Mouse (Mus musculus): Measurements from ENCODE around the gene Trmt112. TPM values are rescaled to one million over a fixed set of nuclear protein-coding genes. Genes with fewer than 3 reads are reported as not detected.

Gene Trmt112
- polyA plus RNA-seq, 2 experiments: 163 to 164 TPM

DNA sequence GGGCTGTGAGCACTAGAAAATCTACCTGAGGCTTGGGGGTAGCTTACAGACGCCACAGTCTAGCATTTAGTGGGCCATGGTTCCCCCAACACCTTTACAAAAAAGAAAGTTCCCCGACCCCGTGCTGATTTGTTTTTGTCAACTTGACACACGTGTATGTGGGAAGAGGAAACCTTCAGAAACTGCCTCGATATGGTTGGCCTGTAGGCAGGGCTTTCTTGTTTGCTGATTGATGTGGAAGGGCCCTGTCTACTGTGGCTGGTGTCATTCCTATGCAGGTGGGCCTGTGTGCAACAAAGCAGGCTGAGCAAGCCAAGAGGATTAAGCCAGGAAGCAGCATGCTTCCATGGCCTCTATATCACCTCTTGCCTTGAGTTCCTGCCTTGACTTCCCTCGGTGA is 3.5 kb downstream of the Trmt112 start:
- Histone ChIP-seq H3K4me2 (replicated peaks; ENCODE audit: low read depth, low read length, severe bottlenecking) (no peak overlapping the region), H3K9ac (ENCODE audit: low read depth, low read length, severe bottlenecking) (no peak overlapping the region), H3K9me3 (ENCODE audit: control insufficient read depth, low read length) (no peaks in the 10 kb centered on the region), H3K27ac (replicated peaks; ENCODE audit: low read depth, low read length) (no peak overlapping the region), H3K27me3 (ENCODE audit: control insufficient read depth, insufficient read depth, low read length) (no peaks in the 10 kb centered on the region), H3K36me3 (ENCODE audit: control insufficient read depth, insufficient read depth, low read length) (peaks cover 26% of the 10 kb centered on the region), H3K4me3 (replicated peaks; ENCODE audit: low read length) (no peak overlapping the region), H3K4me1 (ENCODE audit: control insufficient read depth, insufficient read depth, low read length) (peaks cover 5% of the 10 kb centered on the region)
- ATAC-seq (ENCODE audit: low FRiP score, low read depth) (no peak), DNase-seq (ENCODE audit: low spot score) (no peak)
- WGBS: 85% methylated on average over 6 of the region's 6 CpGs
- TF ChIP-seq POLR2A (IDR thresholded peaks at IDR 0.05; ENCODE audit: borderline replicate concordance, extremely low read depth, insufficient read depth, insufficient read length): no peak

DNA sequence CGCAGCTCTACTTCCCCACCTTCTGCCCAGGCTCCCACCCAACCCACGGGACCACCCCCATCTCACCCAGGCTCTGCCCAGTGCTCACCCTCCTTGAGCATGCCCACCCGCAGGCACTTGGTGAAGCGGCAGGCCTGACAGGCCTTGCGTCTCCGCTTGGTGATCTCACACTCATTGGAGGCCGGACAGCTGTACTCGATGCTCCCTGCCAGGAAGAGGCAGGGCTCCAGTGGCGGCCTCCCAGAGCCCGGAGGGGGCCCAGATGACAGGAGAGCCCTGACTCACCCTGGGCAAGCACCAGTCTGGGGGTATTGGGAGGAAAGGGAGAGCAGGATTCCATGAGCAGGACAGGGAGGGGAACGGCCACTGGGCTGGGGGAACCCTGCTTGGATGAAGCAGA is 4.5 kb downstream of the Trmt112 start:
- no peak overlapping the region for H3K9ac ChIP-seq (ENCODE audit: low read depth, low read length, severe bottlenecking)
- H3K4me1 ChIP-seq (ENCODE audit: control insufficient read depth, insufficient read depth, low read length): no peaks in the 10 kb centered on the region
- H3K9me3 ChIP-seq (ENCODE audit: control insufficient read depth, low read length): no peaks in the 10 kb centered on the region
- no peak for TF ChIP-seq POLR2A (IDR thresholded peaks at IDR 0.05; ENCODE audit: borderline replicate concordance, extremely low read depth, insufficient read depth, insufficient read length)
- H3K36me3 ChIP-seq (ENCODE audit: control insufficient read depth, insufficient read depth, low read length): peaks cover 26% of the 10 kb centered on the region
- H3K4me2 ChIP-seq (replicated peaks; ENCODE audit: low read depth, low read length, severe bottlenecking): no peak overlapping the region
- ATAC-seq (ENCODE audit: low FRiP score, low read depth) (no peak), DNase-seq (ENCODE audit: low spot score) (no peak)
- 88% methylated on average over 11 of the region's 11 CpGs for WGBS
- H3K4me3 ChIP-seq (replicated peaks; ENCODE audit: low read length): no peak overlapping the region
- H3K27ac ChIP-seq (replicated peaks; ENCODE audit: low read depth, low read length): no peak overlapping the region
- H3K27me3 ChIP-seq (ENCODE audit: control insufficient read depth, insufficient read depth, low read length): no peaks in the 10 kb centered on the region

DNA sequence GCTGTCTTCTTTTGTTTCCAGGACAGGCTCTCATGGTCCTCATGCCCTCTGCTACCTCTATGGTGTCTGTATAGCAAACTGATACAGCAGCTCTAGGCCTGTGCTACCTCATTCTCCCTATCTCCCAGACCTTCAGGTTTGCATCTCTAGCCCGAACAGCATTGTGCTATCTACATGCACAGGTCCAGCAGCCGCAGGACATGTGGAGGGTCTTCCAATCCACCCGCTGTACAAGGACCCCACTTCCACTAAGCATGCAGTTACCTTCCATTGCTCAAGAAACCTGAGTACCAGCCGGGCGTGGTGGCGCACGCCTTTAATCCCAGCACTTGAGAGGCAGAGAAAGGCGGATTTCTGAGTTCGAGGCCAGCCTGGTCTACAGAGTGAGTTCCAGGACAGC is 5.0 kb downstream of the Trmt112 start:
- H3K27ac ChIP-seq (replicated peaks; ENCODE audit: low read depth, low read length): no peak overlapping the region
- no peak for DNase-seq (ENCODE audit: low spot score)
- peaks cover 26% of the 10 kb centered on the region for H3K36me3 ChIP-seq (ENCODE audit: control insufficient read depth, insufficient read depth, low read length)
- no peaks in the 10 kb centered on the region for H3K9me3 ChIP-seq (ENCODE audit: control insufficient read depth, low read length)
- no peak for ATAC-seq (ENCODE audit: low FRiP score, low read depth)
- no peak overlapping the region for H3K4me3 ChIP-seq (replicated peaks; ENCODE audit: low read length)
- 89% methylated on average over 9 of the region's 9 CpGs for WGBS
- H3K27me3 ChIP-seq (ENCODE audit: control insufficient read depth, insufficient read depth, low read length): no peaks in the 10 kb centered on the region
- no peak for TF ChIP-seq POLR2A (IDR thresholded peaks at IDR 0.05; ENCODE audit: borderline replicate concordance, extremely low read depth, insufficient read depth, insufficient read length)
- no peak overlapping the region for H3K4me2 ChIP-seq (replicated peaks; ENCODE audit: low read depth, low read length, severe bottlenecking)
- H3K9ac ChIP-seq (ENCODE audit: low read depth, low read length, severe bottlenecking): no peak overlapping the region
- no peaks in the 10 kb centered on the region for H3K4me1 ChIP-seq (ENCODE audit: control insufficient read depth, insufficient read depth, low read length)

DNA sequence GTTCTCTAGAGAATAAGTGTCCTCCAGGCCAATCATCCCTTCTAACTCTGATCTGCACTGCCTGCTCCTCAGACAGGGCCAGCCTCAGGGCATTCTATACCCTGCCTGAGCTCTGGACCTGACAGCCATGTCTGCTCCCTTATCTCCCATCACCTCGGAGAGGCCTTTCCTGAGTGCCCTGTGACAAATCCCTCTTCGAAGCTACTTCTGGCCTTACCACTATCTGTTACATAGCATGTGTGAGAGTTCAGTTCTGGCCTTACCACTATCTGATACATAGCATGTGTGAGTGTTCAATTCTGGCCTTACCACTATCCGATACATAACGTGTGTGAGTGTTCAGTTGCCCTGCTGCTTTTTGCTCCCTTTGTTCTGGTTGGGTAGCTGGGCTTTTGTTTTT is 5.8 kb downstream of the Trmt112 start:
- no peak for ATAC-seq (ENCODE audit: low FRiP score, low read depth)
- 81% methylated on average over 4 of the region's 4 CpGs for WGBS
- no peak for TF ChIP-seq POLR2A (IDR thresholded peaks at IDR 0.05; ENCODE audit: borderline replicate concordance, extremely low read depth, insufficient read depth, insufficient read length)

DNA sequence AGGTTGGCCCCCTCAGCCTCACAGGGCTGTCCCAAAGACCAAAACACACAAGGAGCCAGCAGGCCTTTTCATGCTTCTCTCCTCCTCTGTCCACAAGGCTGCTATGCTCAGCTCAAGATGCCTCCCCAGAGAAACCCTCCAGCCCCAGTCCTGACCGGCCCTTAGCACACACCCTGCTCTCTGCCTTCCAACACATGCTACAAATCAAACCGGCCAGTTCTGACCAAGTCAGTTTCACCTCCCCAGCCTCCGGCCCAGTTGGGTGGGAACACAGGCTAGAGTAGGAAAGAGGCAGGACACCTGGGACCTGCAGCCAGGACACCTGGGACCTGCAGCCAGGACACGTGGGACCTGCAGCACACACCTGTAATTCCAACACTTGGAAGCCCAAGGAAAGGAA is 7.0 kb downstream of the Trmt112 start:
- H3K4me1 ChIP-seq (ENCODE audit: control insufficient read depth, insufficient read depth, low read length): peaks cover 11% of the 10 kb centered on the region; the same call in 1 of the 2 replicates
- no peak overlapping the region for H3K9ac ChIP-seq (ENCODE audit: low read depth, low read length, severe bottlenecking)
- H3K9me3 ChIP-seq (ENCODE audit: control insufficient read depth, low read length): no peaks in the 10 kb centered on the region
- peaks cover 21% of the 10 kb centered on the region for H3K36me3 ChIP-seq (ENCODE audit: control insufficient read depth, insufficient read depth, low read length)
- no peak overlapping the region for H3K27ac ChIP-seq (replicated peaks; ENCODE audit: low read depth, low read length)
- H3K4me2 ChIP-seq (replicated peaks; ENCODE audit: low read depth, low read length, severe bottlenecking): no peak overlapping the region
- TF ChIP-seq POLR2A (IDR thresholded peaks at IDR 0.05; ENCODE audit: borderline replicate concordance, extremely low read depth, insufficient read depth, insufficient read length): no peak
- ATAC-seq (ENCODE audit: low FRiP score, low read depth) (no peak), DNase-seq (ENCODE audit: low spot score) (no peak)
- H3K4me3 ChIP-seq (replicated peaks; ENCODE audit: low read length): no peak overlapping the region
- WGBS: 73% methylated on average over 4 of the region's 4 CpGs
- no peaks in the 10 kb centered on the region for H3K27me3 ChIP-seq (ENCODE audit: control insufficient read depth, insufficient read depth, low read length)

More for the DNA sequence above, 5.8 kb downstream of the Trmt112 start:
- Histone ChIP-seq H3K9me3 (ENCODE audit: control insufficient read depth, low read length) (no peaks in the 10 kb centered on the region), H3K36me3 (ENCODE audit: control insufficient read depth, insufficient read depth, low read length) (peaks cover 26% of the 10 kb centered on the region), H3K27ac (replicated peaks; ENCODE audit: low read depth, low read length) (no peak overlapping the region), H3K4me2 (replicated peaks; ENCODE audit: low read depth, low read length, severe bottlenecking) (no peak overlapping the region), H3K27me3 (ENCODE audit: control insufficient read depth, insufficient read depth, low read length) (no peaks in the 10 kb centered on the region), H3K9ac (ENCODE audit: low read depth, low read length, severe bottlenecking) (no peak overlapping the region), H3K4me3 (replicated peaks; ENCODE audit: low read length) (no peak overlapping the region), H3K4me1 (ENCODE audit: control insufficient read depth, insufficient read depth, low read length) (peaks cover 2% of the 10 kb centered on the region; the same call in 1 of the 2 replicates)
- no peak for DNase-seq (ENCODE audit: low spot score)

DNA sequence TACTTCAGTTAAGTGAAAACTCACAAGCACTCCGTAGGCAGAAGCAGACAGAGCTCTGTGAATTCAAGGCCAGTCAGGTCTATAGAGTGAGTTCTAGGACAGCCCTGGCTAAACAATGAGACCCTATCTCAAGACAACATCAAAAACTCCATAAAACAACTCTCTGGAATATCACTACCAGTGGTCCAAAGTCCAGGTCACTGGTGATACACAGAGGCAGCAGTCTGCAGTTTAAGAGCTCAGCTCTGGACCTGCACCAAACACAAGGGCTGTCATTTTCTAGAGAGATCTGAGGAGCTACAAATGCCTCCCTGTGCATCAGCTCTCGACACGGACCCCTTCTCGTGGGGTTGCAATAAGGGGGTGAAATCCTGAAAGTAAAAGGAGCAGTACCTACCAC is 8.8 kb downstream of the Trmt112 start:
- H3K9me3 ChIP-seq (ENCODE audit: control insufficient read depth, low read length): no peaks in the 10 kb centered on the region
- no peak overlapping the region for H3K27ac ChIP-seq (replicated peaks; ENCODE audit: low read depth, low read length)
- no peak overlapping the region for H3K9ac ChIP-seq (ENCODE audit: low read depth, low read length, severe bottlenecking)
- ATAC-seq (ENCODE audit: low FRiP score, low read depth) (no peak), DNase-seq (ENCODE audit: low spot score) (no peak)
- WGBS: 93% methylated on average over 4 of the region's 4 CpGs
- peaks cover 5% of the 10 kb centered on the region; the same call in 1 of the 2 replicates for H3K27me3 ChIP-seq (ENCODE audit: control insufficient read depth, insufficient read depth, low read length)
- H3K36me3 ChIP-seq (ENCODE audit: control insufficient read depth, insufficient read depth, low read length): peaks cover 2% of the 10 kb centered on the region
- peaks cover 11% of the 10 kb centered on the region; the same call in 1 of the 2 replicates for H3K4me1 ChIP-seq (ENCODE audit: control insufficient read depth, insufficient read depth, low read length)
- no peak overlapping the region for H3K4me2 ChIP-seq (replicated peaks; ENCODE audit: low read depth, low read length, severe bottlenecking)
- H3K4me3 ChIP-seq (replicated peaks; ENCODE audit: low read length): no peak overlapping the region
- TF ChIP-seq POLR2A (IDR thresholded peaks at IDR 0.05; ENCODE audit: borderline replicate concordance, extremely low read depth, insufficient read depth, insufficient read length): no peak

Measured in limb, embryonic 14.5 days (tissue).